Mouse (Mus musculus): ENCODE measurements at regions not wholly inside any gene's neighbourhood (a gene's known extent, or its start where the extent isn't known, plus 50 kb on each side); places are given as distances from the start of the nearest gene placed in this dataset.

DNA sequence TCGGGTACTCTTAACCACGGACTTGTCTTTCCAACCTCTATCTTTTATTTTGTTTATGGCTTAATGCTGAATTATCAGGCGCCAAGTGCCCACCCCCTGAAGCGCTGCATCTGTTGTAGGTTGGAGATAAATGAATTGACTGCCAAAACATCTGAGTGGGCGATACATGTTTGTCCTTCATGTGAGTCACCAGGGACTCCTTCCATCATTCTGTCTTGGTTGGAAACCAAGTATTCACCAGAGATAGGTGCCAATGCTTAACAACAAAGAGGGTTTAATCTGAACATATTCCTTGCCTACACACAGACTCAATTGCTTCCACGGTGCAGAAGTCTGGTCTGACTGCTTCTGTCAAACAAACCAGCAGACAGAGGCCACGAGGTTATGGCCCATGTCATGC, 203.6 kb downstream of the Rpap3 start:
- peak; percentile 81 for DNase-seq (ENCODE audit: low read depth)

DNA sequence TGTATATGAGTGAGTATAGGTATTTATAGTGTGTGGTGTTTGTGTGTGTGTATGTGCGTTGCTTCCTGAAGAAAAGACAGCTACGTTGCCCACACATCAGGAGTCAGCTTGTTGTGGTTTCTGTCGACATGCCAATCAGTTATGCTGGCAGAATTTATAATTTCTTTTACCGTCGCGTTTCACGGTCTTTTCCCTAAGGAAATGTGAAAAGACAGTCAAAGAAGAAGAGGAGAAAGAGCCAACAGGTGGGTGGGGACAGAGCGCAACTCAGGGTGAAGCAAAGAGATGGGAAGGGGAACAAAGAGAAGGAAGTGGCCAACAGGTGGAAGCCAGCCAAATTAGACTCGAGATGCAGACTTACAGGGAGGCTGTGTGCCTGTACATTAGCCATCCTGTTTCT, 204.2 kb downstream of the Rpap3 start:
- DNase-seq (ENCODE audit: low read depth): peak; percentile 98

DNA sequence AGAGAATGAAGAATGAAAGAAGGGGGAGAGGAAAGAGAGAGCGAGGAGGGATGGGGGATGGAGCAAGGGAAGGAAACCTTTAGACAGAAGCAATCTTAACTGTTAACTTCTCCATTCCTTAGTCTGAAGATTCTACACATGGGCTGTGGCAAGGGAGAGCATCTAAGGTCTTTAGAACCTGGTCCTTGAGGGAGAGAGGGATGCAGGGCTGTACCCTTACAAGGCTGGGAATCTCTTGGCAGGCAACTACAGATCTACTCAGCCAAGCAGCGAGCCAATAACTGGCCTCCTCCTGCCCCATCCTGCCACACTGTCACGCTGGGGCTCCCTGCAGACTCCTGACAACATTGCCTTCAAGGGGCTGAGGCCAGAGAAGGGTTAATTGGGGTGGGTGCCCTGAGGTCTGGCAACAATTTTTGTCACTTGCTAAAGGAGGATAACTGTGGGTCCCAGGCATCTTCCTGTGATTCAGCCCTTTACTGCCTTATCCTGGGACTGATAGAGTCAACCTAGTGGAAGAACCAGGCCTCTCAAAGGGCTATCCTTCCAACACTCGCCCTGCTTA, 205.7 kb downstream of the Rpap3 start:
- no peak for DNase-seq (ENCODE audit: low read depth)

- peak; percentile 63 for DNase-seq (ENCODE audit: low read depth)
These were observed 206.4 kb downstream of the Rpap3 start for GRCm38 (mm10) chr15:97499240-97499639.

- no peak for DNase-seq (ENCODE audit: low read depth)
These were observed 207.2 kb downstream of the Rpap3 start for GRCm38 (mm10) chr15:97498375-97498774.

GRCm38 (mm10) chr15:97496026-97496425, 209.6 kb downstream of the Rpap3 start:
- no peak for DNase-seq (ENCODE audit: low read depth)

- DNase-seq (ENCODE audit: low read depth): no peak
These were observed 212.3 kb downstream of the Rpap3 start for GRCm38 (mm10) chr15:97493340-97493739.

GRCm38 (mm10) chr15:97491796-97492195, 213.8 kb downstream of the Rpap3 start:
- DNase-seq (ENCODE audit: low read depth): no peak

DNA sequence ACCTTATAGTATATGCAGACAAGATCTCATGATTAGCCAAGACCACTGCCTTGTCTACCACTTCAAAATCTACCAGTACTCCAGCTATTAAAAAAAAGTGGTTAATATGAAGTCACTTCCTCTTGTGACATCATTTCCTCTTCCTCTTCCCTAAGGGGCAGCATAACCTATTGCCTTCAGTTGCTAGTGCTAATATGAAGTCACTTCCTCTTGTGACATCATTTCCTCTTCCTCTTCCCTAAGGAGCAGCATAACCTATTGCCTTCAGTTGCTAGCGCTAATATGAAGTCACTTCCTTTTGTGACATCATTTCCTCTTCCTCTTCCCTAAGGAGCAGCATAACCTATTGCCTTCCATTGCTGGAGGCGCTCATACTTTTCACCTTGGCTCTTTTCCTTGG, 218.2 kb downstream of the Rpap3 start:
- no peak for DNase-seq (ENCODE audit: low read depth)

GRCm38 (mm10) chr15:97471986-97472779, 225.1 kb upstream of the Amigo2 start:
- DNase-seq (ENCODE audit: low read depth): no peak

- no peak for DNase-seq (ENCODE audit: low read depth)
These were observed 224.4 kb upstream of the Amigo2 start for GRCm38 (mm10) chr15:97471476-97471875.

DNA sequence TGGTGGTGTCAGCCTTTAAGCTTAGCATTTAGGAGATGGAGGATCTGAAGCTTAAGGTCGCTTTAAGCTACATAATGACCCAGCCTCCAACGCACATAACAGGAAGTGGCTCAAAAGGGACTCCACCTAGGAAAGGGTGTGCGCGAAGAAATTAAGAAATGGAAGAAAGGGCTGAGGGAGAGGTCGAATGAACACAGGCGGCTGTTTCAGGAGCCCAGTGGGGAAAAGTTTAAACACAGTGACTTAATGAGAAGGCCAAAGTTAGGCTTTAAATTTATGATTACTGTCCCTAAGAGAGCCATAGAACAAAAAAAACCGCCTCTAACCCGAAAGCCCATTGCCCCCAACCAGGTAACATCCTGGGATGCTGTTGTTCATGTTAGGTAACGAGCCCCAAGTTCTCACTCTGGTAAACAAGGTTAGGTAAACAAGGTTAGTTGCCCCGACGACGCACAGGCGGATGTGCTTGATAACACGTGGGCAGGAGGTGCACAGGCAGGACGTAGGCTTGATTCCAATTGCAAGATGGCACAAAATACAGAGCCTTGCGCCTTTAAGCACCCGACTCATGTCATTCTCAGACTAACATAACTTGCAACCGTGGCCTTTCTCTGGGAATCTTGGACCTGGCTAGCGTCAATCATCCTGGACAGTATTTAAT, 222.7 kb upstream of the Amigo2 start:
- no peak for DNase-seq (ENCODE audit: low read depth)

DNA sequence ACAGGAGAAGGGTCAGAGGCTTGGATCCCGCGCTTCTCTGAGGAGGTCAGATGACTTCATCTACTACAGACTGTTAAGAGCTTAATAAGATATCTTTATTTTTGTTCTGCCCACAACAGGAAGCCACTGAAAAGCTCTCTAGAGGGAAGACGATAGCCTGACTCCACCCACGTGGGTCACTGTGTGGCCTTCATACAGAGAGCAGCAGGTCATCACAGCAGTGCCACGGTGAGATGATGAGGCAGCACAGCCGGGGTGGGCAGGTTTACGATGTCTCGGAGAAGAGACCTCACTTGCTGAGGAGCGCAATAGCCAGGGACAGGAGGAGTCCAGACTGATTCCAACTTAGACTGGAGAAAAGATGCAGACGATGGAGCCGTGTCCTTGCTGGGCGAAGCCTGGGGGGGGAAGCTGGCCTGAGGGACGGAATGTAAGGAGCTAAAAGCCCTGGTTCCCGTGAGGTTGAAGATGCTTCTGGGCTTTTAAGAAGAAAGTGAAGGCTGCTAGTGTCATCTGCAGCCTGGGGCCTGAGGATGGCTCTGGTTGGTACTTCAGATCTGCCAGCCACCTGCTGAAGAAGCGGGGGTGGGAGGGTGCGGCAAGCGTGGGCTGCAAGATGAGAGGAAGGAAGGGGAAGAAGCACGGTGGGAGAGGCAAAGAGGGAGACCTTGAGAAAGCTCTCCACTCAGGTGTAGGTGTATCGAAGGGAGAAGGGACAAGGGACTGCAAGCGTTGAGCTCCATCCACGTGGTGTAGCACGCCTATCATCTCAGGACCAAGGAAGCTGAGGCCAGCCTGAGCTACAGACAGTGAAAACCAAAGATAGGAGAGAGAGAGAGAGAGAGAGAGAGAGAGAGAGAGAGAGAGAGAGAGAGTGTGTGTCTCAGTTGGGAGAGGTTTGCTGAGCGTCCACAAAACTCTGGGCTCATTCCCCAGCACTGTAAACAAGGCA, 221.9 kb upstream of the Amigo2 start:
- no peak for DNase-seq (ENCODE audit: low read depth)

DNA sequence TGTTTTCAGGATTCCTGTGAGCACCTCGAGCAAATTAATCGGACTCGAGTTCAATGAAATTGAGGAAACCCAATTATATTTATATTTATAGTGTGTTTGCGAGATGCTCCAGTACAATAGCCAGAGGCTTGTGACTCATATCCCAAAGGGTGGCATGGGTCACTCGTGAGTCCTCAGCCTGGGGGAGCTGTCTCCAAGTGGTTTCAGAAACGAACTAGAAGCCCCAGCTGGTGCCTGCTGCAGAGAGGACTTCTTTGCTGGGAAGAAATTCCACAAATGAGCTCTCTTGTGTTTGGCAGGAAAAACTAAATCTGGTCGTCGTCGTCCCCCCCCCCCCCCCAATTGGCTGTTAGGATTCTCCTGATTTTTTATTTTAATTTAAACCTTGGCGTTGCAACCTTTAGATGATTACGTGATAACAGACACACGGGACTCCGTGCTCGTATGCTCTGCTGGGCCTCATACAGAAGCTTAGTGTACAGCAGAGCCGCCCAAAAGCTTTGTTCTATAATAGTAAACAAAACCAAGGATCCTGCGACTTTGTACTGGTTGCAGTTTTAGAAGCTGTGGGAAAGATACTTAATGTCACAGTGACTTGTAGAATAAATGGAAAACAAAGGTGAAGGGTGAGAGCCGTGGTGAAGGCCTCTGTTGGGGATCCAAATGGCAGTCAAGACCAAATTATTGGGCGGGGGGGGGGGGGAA, 220.8 kb upstream of the Amigo2 start:
- no peak for DNase-seq (ENCODE audit: low read depth)

- no peak for DNase-seq (ENCODE audit: low read depth)
These were observed 219.9 kb upstream of the Amigo2 start for GRCm38 (mm10) chr15:97466906-97467465.

GRCm38 (mm10) chr15:97466110-97466509, 219.0 kb upstream of the Amigo2 start:
- no peak for DNase-seq (ENCODE audit: low read depth)

DNA sequence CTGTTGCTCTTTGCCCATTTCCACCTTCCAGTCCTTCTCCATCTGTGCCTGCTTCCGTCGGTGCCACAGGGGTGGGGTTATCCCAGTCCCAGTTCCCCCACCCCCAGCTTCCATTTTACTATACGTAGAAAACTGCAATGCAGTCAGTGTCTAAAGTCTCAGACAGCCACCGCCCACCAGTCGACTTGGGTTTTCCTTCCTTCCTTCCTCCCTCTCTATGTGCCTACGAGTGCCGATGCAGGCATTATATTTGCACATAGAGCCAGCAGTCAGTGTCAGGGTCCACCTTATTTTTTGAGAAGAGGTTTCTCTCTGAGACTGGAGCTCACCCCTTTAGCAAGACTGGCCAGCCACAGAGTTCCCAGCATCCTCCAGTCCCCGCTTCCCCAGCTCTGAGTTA, 218.3 kb upstream of the Amigo2 start:
- DNase-seq (ENCODE audit: low read depth): no peak

- DNase-seq (ENCODE audit: low read depth): no peak
These were observed 217.7 kb upstream of the Amigo2 start for GRCm38 (mm10) chr15:97464737-97465136.

GRCm38 (mm10) chr15:97462587-97462986, 215.5 kb upstream of the Amigo2 start:
- DNase-seq (ENCODE audit: low read depth): no peak

DNA sequence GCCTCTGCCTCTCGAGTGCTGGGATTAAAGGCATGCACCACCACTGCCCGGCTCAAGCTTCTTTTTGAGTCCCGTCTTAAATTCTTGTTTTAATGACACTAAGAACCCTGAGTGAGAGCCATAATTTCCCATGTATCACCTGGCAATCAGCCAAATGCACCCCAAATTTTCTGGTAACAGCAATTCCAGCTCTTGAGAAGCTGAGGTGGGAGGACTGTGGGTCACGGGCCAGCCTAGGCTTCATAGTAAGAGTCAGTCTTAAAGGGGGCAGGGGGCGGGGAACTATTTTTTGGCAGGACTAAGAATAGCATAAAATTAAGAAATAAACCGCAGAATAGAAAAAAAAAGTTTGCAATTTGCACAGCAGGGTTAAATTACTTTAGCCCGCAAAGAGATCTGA, 214.9 kb upstream of the Amigo2 start:
- DNase-seq (ENCODE audit: low read depth): no peak

DNA sequence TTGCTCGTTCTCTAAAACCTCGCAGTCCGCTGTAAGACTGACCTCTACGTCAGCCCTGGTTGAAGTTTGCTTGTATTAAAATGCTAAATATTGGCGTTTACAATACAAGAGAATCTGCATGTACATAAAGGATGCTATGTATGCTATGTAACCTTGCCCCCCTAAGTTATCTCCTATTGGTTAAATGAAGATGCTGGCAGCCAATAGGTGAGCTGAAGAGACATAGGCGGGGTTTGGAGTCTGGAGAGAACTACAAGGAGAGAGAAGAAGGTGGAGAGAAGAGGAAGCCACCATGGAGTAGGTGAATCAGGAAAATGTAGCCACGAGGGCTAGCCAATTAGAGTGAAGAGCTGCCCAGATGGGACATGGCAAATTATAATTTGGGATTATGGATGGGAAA, 214.0 kb upstream of the Amigo2 start:
- DNase-seq (ENCODE audit: low read depth): no peak
